Mouse (Mus musculus) layer of hippocampus, adult 18-20 months (tissue): ENCODE measurements at regions not wholly inside any gene's neighbourhood (a gene's known extent, or its start where the extent isn't known, plus 50 kb on each side); places are given as distances from the start of the nearest gene placed in this dataset.

Experiments used
- DNase-seq, 2 experiments: peaks; one replicate each; pipeline ENCODE4 v3.0.0; 2022; ENCODE audit warnings: low spot score in 2 of 2

- no peak for DNase-seq
Observed at GRCm38 (mm10) chr5:62545785-62546184, 220.2 kb downstream of the Arap2 start.

GRCm38 (mm10) chr5:62539304-62539703, 226.7 kb downstream of the Arap2 start:
- no peak for DNase-seq

GRCm38 (mm10) chr5:62511827-62512226, 254.1 kb downstream of the Arap2 start:
- no peak for DNase-seq

GRCm38 (mm10) chr5:62483521-62483920, 282.4 kb downstream of the Arap2 start:
- no peak for DNase-seq

- peak in 1 of 2 experiments; percentile 52 for DNase-seq
Observed at GRCm38 (mm10) chr5:62480967-62481366, 285.0 kb downstream of the Arap2 start.

GRCm38 (mm10) chr5:62473412-62473811, 292.5 kb downstream of the Arap2 start:
- DNase-seq = no peak

- no peak for DNase-seq
Observed at GRCm38 (mm10) chr5:62466802-62467201, 299.2 kb downstream of the Arap2 start.

GRCm38 (mm10) chr5:62462574-62462973, 303.4 kb downstream of the Arap2 start:
- DNase-seq = no peak
